Mouse (Mus musculus) activated CD4-positive, CD25-positive, alpha-beta regulatory T cell, adult 4 months (primary cell): ENCODE measurements around the gene Iglon5. TPM values are rescaled to one million over a fixed set of nuclear protein-coding genes. Genes with fewer than 3 reads are reported as not detected.
A peak's percentile ranks its signal among the peaks of the same experiment; 100 is the strongest.

Source experiments
- ATAC-seq: one replicate; pipeline ENCODE4 v1.8.0; 2017
- polyA plus RNA-seq, 2 experiments: library from polyadenylated mRNA; unstranded; fragments of 100-300 nt; shearing (Covaris generic); gene quantifications; one replicate each; pipeline ENCODE4 v1.2.1; 2017

Iglon5 gene
- polyA plus RNA-seq, 2 experiments from 2014 or later = not detected

DNA sequence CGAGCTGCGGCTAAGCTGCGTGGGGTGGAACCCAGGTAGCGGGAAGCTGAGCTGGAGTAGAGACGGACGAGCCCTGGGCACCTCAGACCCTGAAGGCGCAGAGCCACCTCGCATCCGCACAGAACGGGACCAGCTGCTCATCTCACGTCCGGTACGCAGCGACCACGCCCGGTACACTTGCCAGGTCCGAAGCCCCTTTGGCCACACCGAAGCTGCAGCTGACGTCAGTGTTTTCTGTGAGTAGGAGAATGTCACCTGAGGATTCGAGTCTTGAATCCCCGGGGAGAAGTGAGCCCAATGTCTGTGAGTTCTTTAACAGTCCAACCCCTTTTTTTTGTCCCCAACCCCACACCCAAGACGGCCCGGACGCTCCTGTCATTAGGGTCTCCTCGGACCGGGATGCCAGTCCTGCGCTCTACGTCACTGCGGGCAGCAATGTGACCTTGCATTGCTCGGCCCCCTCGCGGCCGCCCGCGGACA is 25.0 kb downstream of the Iglon5 start:
- no peak for ATAC-seq

DNA sequence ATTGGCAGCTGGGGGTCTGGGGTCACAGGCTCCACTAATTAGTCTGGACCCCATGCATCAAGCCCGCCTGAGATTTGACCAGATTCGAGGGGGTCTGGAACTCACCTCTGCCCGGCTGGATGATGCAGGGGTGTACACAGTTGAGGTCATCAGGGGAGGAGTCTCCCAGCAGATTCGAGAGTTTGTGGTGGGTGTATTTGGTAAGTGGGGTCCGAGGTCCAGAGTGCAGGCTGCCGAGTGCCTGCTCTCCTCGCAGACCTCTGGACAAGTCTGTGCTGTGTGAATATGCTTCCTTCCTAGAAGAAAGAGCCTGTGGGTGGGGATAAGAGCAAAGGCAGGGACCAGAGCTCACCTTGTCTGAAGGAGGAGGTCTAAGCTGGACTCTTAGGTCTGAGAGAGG is 25.9 kb downstream of the Iglon5 start:
- no peak for ATAC-seq

DNA sequence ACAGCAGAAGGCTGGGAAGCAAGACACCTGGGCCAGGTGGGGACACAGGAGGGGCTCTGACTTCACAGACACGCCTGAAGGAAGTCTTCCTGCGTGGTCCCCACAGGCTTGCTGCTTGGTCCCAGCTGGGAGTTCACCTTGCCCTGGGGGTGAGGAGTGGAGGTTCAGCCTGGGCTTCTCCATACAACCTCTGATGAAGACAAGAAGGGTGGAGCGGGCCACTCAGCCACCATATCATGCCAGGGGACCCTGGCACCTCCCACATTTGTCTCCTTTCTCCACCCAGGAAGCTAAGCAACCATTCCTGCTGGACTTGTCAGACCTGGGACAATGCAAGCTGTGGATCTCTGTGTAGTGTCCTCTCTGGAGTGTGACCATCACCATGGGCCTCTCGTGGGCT is 27.0 kb downstream of the Iglon5 start, which contains the start of gene Vsig10l:
Vsig10l (plus strand) TSS at position 301 of the 400 bp plus-strand sequence.
- no peak for ATAC-seq

DNA sequence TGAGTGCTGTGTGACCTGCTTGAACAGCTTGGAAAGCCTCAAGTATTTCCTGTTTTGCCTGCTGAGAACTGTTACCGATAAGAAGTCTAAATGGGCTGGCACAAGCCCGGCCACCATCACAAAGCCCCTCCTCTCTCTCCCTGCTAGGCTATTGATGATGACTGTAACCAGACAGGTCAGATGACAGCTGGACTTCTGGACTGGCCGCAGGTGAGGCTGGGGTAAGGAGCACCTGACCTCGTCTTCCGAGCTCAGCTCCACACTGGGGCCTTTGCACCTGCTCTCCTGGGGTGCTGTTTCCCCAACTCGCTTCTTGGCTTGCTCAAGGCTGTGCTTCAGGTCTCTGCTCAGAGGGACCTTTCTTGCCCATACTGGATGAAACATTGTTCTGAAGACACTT is 35.5 kb downstream of the Iglon5 start:
- no peak for ATAC-seq

DNA sequence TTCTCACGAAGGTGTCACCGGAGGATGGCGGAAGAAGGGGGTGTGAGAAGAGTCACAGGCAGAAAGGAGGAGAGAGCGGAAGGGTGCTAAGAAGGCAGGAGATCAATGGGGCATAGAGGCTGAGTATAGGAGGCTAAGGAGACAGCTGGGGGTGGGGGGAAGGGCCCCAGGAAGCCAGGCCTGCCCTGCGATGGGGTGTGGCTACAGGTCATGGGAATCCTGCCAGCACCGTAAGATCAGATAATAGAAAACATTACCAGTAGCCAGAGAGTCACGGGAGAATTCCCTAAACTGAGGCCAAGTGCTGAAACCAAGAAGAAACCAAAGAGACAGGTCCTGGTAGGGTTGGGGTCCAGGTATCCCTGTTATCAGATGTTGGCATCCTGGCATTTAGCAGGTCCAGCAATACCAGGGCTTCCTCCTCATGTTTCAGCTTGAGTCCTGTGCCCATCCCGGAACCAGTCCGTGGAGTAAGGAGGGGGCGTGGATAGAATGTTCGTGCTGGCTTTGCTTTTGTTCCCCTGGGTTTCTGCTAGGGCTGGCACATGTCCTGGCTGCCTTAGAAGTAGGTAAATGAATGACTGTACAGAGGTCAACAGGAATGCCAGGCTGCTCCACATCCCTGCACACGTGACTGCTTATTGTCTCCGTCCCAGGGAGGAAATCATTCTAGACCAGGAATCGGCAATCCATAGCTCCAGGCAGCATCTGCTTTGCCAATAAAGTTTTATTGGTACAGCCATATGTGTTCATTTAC is 36.1 kb downstream of the Iglon5 start:
- ATAC-seq = no peak

DNA sequence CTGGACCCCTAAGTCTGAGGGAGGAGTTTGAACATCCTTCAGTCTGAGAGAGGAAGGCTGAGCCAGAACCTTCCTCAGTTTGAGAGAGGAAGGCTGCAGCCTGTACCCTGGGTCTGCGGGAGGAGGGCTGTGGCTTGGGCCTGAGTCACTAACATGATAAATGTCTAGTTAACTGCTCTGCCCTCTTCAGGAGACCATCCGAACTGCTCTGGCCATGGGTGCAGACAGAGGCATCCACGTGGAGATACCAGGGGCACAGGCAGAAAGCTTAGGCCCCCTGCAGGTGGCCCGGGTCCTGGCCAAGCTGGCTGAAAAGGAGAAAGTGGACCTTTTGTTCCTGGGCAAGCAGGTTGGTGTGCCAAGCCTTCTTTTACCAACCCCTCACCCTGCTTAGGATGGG is 37.3 kb downstream of the Iglon5 start:
- peak; percentile 43 for ATAC-seq

DNA sequence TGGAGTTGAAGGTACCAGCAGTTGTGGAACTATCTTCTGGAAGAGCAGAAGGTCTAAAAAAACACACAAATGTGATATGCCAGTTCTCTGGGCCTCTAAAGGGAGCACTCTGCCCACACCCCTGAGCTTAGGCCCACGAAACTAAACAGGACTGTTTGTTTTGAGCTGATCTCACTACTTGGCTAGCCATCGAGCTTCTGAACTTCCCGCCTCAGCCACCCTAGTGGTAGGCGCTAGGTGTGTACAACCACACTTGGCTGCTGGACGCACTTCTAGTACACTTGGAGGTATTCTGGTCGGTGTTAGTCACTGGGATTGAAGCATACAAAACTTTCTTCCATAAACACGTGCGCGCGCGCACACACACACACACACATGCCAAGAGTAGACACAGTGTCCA is 38.1 kb downstream of the Iglon5 start:
- ATAC-seq = no peak

DNA sequence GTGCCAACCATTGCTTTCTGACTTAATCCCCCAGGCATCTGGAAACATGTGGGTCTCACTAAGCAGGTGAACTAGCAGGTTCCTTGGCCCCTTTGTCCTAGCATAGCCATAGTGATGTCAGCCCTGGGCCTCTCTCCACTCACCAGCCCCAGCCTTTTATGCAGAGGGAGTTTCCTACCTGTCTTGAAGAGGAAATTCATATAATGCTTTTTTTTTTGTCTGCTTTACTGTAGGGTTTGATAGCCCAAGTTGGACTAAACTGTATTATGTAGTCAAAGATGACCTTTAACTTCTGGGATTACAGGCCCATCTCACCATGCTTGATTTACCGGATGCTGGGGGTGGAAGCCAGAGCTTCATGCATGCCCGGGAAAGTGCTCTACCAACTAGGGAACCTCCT is 40.1 kb downstream of the Iglon5 start:
- ATAC-seq = no peak

DNA sequence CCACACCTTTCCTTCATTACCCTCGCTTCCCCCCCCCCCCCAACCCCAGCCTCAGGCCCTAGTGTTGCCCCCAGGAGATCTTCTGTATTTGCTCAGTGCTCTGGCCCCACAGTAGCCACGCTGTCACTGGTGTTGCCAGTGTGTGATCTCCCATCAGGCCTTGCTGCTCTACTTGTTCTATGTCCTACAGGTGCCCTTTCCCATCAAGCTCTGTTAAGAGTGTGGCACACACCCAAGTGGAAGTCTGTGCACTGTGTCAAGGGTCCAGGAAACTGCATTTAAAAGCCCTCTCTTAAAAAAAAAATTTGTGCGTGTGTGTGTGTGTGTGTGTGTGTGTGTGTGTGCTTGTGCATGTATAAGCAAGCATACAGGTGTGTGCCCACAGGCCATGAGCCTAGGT is 41.6 kb downstream of the Iglon5 start:
- no peak for ATAC-seq

DNA sequence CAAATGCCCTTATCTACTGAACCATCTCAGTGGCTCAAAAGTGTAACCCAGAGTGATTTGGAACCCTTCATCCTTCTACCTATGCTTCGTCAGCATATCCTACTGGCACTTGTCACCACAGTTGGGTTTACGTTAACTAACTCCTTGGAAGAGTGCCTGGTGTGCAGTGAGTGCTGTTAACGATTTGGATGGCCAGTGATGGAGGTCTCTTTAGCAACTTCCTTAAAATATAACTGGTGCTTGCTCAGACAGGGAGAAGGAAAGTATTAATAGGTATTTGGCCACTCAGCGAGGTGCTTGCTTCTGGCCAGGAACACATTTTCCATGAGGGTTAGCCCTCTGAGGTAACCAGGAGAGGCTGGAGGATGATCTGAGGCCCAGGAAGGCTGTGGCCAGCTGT is 42.1 kb downstream of the Iglon5 start:
- no peak for ATAC-seq

DNA sequence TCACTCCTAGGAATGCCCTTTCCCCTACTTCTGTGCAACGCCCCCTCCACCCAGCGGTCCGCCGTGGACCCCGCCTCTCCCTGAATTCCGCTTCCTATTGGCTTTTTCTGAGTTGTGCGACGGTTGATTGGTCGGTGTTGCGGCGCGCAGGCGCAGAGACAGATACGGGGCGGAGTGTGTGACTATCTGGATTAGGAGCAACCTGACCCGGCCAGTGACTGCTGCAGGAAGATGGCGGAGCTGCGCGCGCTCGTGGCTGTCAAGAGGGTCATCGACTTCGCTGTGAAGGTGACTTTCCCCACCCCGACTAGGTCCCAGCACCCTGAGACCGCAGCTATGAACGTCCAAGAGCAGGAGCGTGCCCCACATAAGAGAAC is 46.0 kb downstream of the Iglon5 start, which contains the start of the genes Etfb and Gm45233:
Etfb (plus strand) TSS at position 167 of the 377 bp plus-strand sequence.
Gm45233 (plus strand) TSS at position 212 of the 377 bp plus-strand sequence.
- peak; percentile 93 for ATAC-seq

DNA sequence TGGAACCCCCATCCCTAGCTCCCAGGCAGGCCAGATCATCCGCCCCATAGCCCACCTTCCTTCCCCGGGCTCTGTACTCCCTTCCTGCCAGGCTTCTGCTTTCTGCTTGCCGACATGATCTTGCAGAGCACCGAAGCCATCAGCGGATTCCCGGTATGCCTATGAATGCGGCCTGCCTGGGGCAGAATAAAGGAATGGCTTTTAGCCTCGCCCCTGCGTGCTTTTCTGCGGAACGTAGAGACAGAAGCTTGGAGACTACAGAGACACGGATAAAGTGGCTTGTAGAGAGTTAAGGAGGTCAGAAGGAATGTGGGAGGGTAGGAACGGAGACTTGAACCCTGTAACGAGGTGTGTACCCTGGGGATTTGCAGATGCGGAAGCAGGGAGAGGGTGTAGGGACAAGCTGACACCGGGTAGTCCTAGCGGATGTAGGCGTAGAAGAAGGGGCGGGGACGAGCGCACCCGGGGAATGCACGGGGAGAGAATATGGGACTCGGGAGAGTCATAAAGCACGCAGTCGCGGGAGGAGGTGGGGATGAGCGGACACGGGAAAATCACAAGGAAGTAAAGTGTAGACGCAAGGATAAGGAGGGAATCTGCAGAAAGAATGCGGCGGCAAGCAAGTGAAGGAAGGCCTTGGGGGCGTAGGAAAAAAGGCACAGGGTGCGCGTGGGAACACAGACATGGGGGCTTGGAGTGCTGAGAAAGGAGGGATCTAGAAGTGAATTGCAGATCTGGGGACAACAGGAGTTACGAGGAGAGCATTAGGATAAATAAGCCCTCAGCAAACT is 46.6 kb downstream of the Iglon5 start:
- ATAC-seq = peak; percentile 80

DNA sequence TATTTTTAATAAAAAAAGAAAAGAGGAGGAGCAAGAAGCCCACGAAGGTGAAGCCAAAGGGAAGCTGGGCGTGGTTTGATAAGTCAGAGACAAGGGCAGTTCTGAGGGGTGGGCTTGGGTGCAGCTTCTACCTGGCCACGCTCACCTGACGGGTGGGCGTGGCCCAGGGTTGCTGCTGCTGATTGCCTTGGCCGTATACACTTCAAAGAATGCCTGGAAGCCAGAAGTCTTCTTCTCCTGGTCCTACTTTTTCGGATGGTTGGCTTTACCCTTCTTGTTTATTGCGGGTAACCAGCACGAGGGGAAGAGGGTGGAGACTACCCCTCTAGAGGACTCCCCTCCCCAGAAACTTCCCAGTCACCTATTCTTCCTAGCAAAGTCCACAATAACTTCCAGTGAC is 47.2 kb downstream of the Iglon5 start:
- ATAC-seq = no peak

DNA sequence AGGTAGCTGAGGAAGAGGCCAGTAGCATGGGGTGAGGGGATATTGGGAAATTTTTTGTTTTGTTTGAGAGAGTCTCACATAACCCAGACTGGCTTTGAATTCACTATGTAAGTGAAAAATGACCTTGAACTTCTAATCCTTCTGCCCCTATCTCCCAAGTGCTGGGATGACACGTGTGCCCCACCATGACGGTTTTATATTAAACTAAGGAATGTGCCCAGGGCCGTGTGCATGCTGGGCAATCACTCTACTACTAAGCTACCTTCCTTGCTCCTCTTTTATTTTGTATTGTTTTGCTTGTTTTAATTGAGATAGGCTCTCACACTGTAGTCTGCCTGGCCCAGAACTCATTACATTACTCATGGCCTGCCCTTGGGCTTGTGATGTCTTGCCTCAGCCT is 48.8 kb downstream of the Iglon5 start:
- ATAC-seq = no peak

DNA sequence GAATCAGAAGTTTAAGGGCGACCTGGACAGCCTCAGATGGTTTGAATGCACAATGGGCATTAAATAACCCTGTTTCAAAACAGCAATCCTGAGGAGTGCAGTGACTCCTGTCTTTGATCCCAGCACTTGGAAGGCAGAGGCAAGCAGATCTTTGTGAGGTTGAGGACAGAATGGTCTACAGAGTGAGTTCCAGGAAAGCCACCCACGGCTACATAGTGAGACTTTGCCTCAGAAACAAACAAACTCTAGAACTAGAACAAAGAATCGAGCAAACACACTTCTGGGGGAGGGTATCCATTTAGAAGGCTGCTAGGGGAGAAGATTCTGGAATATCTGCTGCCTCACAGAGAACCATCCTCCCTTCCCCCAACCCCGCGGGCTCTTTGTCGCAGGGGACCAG is 49.4 kb downstream of the Iglon5 start, which contains the start of gene Cldnd2:
Cldnd2 (plus strand) TSS at position 301 of the 400 bp plus-strand sequence.
- no peak for ATAC-seq

DNA sequence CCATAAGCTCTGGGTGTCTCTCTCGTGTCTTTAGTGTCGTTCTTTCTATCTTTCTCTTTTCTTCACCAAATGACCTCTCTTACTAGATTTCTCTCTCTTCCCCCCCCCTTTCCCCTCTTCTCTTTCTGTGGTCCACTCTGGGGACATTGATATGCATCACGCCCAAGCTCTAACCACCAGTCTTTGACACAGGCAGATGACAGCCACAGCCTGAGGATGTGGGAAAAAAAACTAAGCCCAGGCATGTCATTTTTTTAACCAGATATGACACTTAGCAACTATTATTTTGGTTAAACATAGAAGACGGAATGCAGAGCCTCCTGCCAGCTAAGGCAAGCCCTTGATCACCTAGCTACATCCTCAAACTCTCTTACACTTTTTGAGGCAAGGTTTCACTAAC is 51.3 kb downstream of the Iglon5 start:
- ATAC-seq = peak; percentile 26

DNA sequence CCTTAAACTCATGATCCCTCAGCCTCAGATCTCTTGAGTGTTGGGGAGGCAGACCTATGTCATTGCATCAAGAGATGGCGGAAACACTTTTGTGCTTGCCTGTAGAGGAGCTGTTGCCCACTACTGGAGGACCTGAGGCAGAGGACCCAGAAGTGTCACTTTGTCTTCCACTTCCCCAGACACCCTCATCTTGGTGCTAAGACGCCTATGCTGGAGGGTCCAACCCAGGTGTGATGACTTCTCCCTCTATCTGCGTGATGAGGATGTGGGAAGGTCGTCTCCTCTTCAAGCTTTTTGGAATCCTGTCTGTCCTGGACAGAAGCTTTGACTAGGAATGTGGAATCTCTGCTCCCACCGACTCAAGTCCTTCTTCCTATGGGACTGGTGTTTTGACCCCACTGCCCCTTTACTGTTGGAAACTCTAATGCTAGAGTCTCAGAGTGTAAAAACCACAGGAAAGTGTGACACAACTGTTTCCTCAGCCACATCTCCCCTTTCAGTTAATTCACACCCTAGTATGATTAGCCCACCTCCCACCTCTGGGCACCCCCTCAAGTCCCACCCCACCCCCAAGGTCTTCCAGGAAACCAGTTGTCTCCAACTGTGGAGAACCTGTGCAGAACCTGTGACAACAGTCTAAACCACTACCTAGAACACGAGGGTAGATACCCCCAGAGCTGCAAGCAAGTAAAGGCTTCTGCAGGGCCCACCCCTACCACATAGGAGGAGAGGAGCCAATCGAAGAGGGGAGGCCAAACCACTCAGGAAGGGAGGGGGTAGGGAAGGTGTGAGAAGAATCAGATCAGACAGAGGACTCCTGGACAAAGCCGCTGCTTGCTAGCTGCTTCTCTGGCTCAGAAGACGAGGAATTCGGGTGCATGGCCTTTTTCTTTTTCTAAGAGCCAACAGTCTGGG is 53.3 kb downstream of the Iglon5 start, which contains the start of gene Nkg7:
Nkg7 (plus strand) TSS at position 733 of the 915 bp plus-strand sequence.
- peak; percentile 33 for ATAC-seq

DNA sequence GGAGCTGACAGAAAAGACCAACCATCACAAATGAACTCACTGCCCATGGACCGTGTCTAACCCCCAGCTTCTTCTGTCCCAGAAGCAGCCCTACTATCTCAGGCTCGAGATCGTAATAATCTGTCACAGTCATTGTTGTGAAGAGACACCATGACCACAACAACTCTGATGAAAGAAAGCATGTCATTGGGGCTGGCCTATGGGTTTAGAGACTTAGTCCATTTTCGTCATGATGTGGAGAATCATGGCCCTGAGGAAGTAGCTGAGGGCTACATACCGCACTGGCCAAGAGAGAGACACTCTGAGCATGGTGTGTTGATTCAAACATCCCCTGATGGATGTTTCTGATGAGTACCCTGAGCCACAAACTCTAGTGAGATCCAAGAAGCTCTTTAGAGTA is 55.2 kb downstream of the Iglon5 start:
- ATAC-seq = no peak

DNA sequence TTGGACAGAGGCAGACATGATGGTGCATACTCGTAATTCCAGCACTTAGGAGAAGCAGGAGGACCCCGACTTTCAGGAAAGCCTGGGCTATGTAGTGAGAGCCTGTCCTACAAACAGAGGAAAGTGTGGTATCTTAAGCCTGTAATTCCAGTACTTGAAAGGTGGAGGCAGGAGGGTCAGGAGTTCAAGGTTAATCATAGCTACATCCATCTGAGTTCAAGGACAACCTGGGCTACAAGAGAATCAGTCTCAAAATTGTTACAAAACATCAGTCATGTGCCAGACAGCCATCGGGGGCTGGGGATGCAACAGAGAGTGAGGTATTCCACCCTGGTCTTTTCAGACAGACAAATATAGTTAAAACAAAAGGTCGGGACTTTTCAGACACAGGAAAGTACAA is 57.0 kb downstream of the Iglon5 start:
- ATAC-seq = no peak

DNA sequence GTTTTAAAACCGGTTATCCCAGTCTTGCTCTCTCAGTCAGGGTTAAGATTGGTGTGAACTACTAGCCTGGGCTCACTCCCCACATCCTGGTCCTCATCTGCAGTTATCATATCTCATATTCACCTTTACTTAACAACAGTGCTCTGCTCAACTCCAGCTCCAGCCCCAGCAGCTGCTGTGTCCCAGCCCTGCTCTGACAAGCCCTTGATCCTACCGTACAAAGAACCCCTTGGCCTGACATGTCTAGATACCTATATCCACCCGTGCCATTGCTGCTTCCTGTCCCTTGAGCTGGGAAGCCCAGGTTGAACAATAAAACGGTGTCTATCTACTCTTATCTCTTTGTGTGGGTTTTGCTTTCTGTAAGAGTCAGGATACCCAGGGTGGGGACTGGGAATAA is 60.4 kb downstream of the Iglon5 start:
- no peak for ATAC-seq

DNA sequence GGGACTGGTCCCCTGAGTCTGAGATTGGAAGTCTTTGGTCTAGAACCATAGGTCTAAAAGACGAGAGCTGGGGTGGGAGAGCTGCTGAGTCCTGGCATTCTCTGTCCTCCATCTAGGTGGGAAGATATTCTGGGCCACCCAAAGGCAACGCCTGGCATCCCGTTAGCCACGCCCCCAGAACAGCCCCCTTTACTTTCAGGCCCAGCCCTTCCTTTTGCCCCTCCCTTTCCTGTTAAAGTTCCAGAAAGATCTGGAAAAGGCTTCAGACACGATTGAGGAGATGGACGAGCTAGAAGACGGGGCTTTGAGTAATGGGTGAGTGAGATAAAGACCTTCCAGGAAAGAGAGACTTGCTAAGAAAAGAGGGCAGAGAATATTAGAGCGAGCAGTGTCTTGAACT is 62.5 kb downstream of the Iglon5 start, which contains the start of gene Lim2:
Lim2 (plus strand) TSS at position 265 of the 400 bp plus-strand sequence.
- no peak for ATAC-seq

DNA sequence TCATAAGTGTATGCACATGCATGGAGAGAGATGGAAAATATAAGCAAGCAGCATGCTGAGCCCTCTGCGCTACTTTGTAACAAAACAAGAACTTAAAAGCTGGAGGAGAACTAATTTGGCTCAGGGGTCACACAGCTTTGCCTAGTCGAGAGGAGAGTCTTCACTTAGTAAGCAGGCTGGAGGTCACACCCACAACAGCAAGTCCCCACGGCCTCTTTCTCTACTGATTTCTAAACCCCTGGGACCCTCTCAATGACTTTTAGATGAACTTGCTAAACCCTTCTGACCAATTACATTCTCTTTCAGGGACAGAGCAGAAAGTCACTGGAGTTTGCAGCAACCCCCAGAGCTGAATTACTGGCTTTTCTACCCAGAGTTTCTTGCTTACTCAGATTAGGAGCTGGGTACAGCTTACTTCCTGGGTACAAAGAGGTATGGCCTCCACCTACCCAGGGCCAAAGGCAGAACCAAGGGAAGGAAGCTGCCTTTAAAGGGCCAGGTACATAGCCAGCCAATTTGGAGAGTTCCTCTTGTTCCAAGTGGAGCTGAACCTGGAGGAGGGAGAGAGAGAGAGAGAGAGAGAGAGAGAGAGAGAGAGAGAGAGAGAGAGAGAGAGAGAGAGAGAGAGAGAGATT is 65.8 kb downstream of the Iglon5 start:
- peak; percentile 51 for ATAC-seq
